Mouse (Mus musculus) testis, adult 2 months (tissue): ENCODE results near the gene Esyt1.

ENCODE experiments used
- CTCF ChIP-seq: fragments of 200-500 bp; IDR thresholded peaks from 2 replicates; pipeline ENCODE4 v1.5.1; 2012; ENCODE audit warnings: low read depth, mild to moderate bottlenecking, inconsistent platforms, low read length, moderate library complexity; ENCODE audit not compliant: control insufficient read depth, insufficient read depth, insufficient replicate concordance
- POLR2A ChIP-seq: fragments of 200-500 bp; IDR thresholded peaks from 2 replicates; pipeline ENCODE4 v1.6.1; 2012; ENCODE audit warnings: low read depth, mild to moderate bottlenecking, inconsistent platforms, low read length, moderate library complexity; ENCODE audit not compliant: control insufficient read depth

- TF ChIP-seq CTCF (no peak), POLR2A (no peak)
Measured at GRCm38 (mm10) chr10:128520591-128520990, 5.1 kb downstream of the Esyt1 start.
